Mouse (Mus musculus): ENCODE measurements around the gene Nxpe4. TPM values are rescaled to one million over a fixed set of nuclear protein-coding genes. Genes with fewer than 3 reads are reported as not detected.
"Not testable (repeated sequence)": the region's sequence is repeated elsewhere in the genome, so short reads cannot be mapped to it uniquely, and the experiment has no call there.

Gene Nxpe4
- total RNA-seq (2021) = 1 to 10 TPM; 3.2 to 4.4 TPM
- long read RNA-seq, experiment 1, partial matches to known transcripts = 0 of 3 reads
- long read RNA-seq, experiment 1, other reads (novel, unspliced or antisense) = 3 of 3 reads
- long read RNA-seq, experiment 2, partial matches to known transcripts = 0 of 1 reads
- long read RNA-seq, experiment 2, other reads (novel, unspliced or antisense) = 1 of 1 reads

DNA sequence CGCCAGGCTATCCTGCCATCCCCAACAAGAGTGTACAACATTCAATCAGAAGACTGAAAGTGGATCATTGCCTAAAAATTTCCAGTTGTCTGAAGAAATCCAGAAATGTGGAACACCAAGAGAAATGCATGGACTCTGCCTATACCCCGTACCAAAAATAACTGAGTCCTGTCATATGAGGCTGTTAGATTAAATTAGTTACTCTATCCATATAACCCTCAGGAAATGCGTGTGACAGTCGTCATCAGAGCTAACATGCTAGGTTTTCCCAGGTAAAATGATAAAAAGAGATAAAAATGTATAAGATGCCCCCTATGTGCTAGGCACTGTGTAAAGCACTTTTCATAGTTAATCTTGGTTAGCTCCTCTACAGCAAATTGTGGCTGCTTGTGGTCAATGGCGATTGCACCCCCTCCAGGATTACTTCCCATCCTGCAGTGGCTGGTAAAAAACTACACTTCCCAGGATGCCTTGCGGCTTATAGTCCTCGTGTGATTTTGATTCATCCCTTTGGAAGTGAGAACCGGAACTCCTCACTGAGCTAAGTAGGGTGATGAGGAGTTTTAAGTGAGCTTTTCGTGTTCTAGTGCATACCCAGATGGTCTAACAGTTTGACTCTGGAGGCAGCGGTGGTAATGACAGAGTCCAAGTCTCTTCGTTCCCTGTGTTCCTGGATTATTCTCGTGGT lies at the start of gene Nxpe4:
TSS of gene Nxpe4 (plus strand) at position 519 of the 688 bp plus-strand sequence.
- DNase-seq = peak; percentile 64 to 77

DNA sequence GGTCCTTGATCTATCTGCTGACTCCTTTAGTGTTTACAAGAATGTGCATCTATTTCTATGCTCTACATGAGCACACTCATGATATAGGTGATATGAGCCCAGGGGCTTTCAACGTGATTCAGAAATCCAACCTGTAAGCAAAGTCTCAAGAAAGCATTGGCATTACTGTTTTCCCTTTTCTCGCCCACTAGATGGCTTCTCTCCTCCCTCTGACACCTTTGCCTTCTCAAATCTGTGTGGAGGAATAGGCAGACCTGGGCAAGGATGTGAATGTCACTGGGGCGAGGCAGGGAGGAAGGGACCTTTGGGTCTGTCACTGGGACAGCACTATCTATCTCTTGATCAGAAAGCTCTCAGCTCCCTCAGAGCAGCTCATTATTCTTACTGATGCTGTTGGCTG lies 35.0 kb upstream of the Nxpe4 start:
- no peak for DNase-seq

- peak in 1 of 2 experiments; percentile 15 for DNase-seq
Observed at GRCm38 (mm10) chr9:48137507-48137906, 24.3 kb upstream of the Nxpe4 start.

GRCm38 (mm10) chr9:48140485-48141411 lies 21.1 kb upstream of the Nxpe4 start:
- DNase-seq = no peak

DNA sequence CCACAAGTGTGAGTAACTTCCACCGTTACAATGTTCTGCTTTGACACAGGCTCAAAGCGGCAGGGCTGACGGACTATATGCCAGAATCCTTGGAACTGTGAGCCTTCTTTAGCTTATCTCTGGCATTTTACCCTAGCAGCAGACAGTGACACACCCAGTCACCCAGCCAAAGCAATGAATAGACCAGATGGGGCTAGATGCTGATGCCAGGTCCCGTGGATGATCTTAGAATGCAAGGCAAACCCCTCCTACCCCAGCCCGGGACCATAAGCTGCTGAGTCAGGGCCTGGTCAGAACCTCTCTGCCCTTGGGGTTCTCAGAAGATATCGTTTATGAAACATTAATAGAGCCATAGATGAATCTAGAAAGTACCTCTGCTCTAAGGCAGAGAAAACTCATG lies 19.2 kb upstream of the Nxpe4 start:
- DNase-seq = no peak

DNA sequence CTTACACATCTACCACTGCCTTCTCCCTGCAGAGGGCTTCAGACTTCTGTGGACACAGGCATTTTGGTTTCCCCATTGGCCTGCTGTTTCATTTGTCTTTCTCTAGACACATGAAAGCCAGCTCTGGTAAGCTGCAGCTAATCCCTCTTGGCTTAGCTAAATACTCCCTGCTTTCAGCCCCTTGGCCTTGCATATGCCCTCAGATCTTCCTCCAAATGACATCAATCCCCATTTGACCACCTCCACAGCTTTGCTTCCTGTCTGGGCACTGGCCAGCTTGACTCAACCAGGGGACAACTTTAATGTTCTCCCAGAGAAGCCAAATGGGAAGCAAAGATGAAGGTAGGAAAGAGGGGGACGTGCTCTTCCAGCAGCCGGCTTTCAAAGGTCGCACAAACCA lies 15.1 kb upstream of the Nxpe4 start:
- peak; percentile 44 to 46 for DNase-seq

- not testable (repeated sequence) for DNase-seq
Observed at GRCm38 (mm10) chr9:48166531-48166930, 4.7 kb downstream of the Nxpe4 start.

GRCm38 (mm10) chr9:48176764-48177163 lies 14.9 kb downstream of the Nxpe4 start:
- peak; percentile 4 to 7 for DNase-seq

DNA sequence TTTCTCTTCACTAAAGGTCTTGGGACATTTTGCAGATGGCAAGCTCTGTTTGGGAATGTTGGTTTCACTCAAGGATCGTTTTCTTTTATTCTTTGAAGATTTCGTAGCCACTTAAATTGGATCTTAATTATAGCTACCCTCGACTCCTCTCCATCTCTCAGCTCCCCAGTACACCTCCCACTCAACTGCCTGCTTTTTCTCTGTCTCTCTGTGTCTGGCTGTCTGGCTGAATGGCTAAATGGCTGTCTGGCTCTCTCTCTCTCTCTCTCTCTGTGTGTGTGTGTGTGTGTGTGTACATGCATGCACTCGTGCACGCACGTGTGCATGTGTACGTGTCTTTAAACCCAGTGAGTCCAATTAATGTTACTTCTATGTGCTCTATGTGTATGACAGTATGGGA lies 19.5 kb downstream of the Nxpe4 start:
- DNase-seq = no peak

GRCm38 (mm10) chr9:48182718-48183414 lies 21.0 kb downstream of the Nxpe4 start:
- no peak for DNase-seq

- no peak for DNase-seq
Observed at GRCm38 (mm10) chr9:48184319-48184718, 22.5 kb downstream of the Nxpe4 start.

GRCm38 (mm10) chr9:48188854-48189253 lies 27.0 kb downstream of the Nxpe4 start:
- DNase-seq = no peak

- no peak for DNase-seq
Observed at GRCm38 (mm10) chr9:48197458-48197884, 35.6 kb downstream of the Nxpe4 start.

GRCm38 (mm10) chr9:48210970-48211369 lies 49.1 kb downstream of the Nxpe4 start:
- DNase-seq = no peak

- no peak for DNase-seq
Observed at GRCm38 (mm10) chr9:48211912-48212311, 50.1 kb downstream of the Nxpe4 start.

GRCm38 (mm10) chr9:48214751-48215150 lies 52.9 kb downstream of the Nxpe4 start:
- DNase-seq = no peak

GRCm38 (mm10) chr9:48216091-48217001 lies 54.5 kb downstream of the Nxpe4 start:
- DNase-seq = no peak

DNA sequence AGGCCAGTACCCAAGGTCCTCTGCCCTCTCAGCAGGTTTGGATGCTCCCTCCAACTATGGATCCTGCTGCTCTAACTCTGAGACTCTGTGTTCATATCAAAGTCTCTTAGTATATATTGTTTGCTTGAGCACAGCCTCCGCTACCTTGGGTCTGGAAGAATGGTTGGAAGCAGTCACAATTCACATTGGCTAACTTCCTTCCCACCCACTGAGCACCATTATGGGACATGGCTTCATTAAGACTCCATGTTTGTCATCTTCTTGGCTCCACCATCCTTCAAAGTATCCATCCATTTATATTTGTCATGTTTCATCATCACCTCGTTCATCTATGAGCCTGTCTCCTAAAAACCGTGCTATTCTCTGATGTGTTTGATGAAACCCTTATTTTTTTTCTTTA lies 68.9 kb downstream of the Nxpe4 start:
- DNase-seq = no peak

DNA sequence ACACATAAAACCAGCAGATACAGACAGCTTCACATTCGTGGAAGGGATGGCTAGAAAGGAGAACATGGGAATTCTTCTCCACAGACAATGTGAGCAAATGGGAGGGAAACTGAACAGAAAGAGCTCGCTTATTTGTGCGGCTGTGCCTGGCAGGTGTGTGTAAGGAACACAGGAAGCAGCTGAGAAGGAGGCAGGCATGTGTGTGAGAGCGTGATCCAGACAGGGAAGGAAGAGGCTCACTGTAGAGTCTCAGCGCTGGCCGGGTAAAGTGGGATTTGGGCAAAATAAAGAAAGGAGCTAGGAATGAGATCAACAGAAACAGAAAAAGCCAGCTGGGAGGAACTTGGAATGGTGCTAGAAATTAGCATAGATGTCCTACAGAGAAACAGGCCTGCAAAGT lies 74.6 kb downstream of the Nxpe4 start:
- no peak for DNase-seq

- peak; percentile 59 to 71 for DNase-seq
Observed at GRCm38 (mm10) chr9:48238153-48238755, 76.4 kb downstream of the Nxpe4 start.

- DNase-seq = no peak
Observed at GRCm38 (mm10) chr9:48239461-48239860, 77.6 kb downstream of the Nxpe4 start.
